Mouse (Mus musculus) cerebellum, adult 2 months (tissue): ENCODE data around the gene Wscd2. TPM values are rescaled to one million over a fixed set of nuclear protein-coding genes. Genes with fewer than 3 reads are reported as not detected.

Source experiments
- DNase-seq, 2 experiments: peaks; one replicate each; pipeline ENCODE4 v3.0.0; 2021
- H3K27ac ChIP-seq: fragments of 200-500 bp; 2 replicates; pipeline ENCODE4 v1.5.1; 2012; ENCODE audit warnings: low read length, control low read depth, inconsistent platforms; ENCODE audit not compliant: insufficient read depth
- H3K27me3 ChIP-seq: fragments of 200-500 bp; 2 replicates; pipeline ENCODE4 v1.6.1; 2012; ENCODE audit warnings: inconsistent platforms, mild to moderate bottlenecking, low read length, moderate library complexity; ENCODE audit not compliant: control insufficient read depth, insufficient read depth
- H3K4me1 ChIP-seq: fragments of 200-500 bp; 2 replicates; pipeline ENCODE4 v1.6.1; 2011; ENCODE audit warnings: low read length; ENCODE audit not compliant: control insufficient read depth, insufficient read depth
- H3K4me3 ChIP-seq: fragments of 200-500 bp; replicated peaks from 2 replicates; pipeline ENCODE3; 2011; ENCODE audit warnings: mild to moderate bottlenecking, low read depth, low read length, control low read depth; ENCODE audit not compliant: insufficient read depth
- CTCF ChIP-seq: fragments of 200-500 bp; IDR thresholded peaks from 2 replicates; pipeline ENCODE4 v1.5.1; 2011; ENCODE audit warnings: low read depth, mild to moderate bottlenecking, control low read depth, low read length, moderate library complexity, borderline replicate concordance; ENCODE audit not compliant: insufficient read depth
- POLR2A ChIP-seq: fragments of 200-500 bp; IDR thresholded peaks from 2 replicates; pipeline ENCODE4 v1.6.1; 2011; ENCODE audit warnings: low read length, control low read depth, borderline replicate concordance; ENCODE audit not compliant: insufficient read depth
- WGBS: fragments of 180-500 bp; shearing (Covaris S2); methylation state at CpG from one replicate; pipeline ENCODE4 v1.1.7; 2018; 5-methylcytosine and 5-hydroxymethylcytosine counted together
- polyA plus RNA-seq: library from polyadenylated mRNA; depleted of rRNA; stranded (reverse); fragments of >200 nt; gene quantifications from 2 replicates; pipeline ENCODE4 v1.2.3, GENCODE M21; 2012

The Wscd2 gene
- polyA plus RNA-seq, 1 experiment = 113 TPM

GRCm38 (mm10) chr5:113610490-113610889, 120.4 kb downstream of the Wscd2 start:
- no peak for DNase-seq
- Histone ChIP-seq H3K4me3 (no peak overlapping the region), H3K27ac (peak overlapping the region; percentile 57), H3K4me1 (peaks cover 48% of the 10 kb centered on the region), H3K27me3 (no peaks in the 10 kb centered on the region)
- TF ChIP-seq POLR2A = no peak
- WGBS = 39% methylated on average over 6 of the region's 6 CpGs

GRCm38 (mm10) chr5:113611131-113611530, 121.0 kb downstream of the Wscd2 start:
- Histone ChIP-seq H3K27me3 (no peaks in the 10 kb centered on the region), H3K4me1 (peaks cover 48% of the 10 kb centered on the region), H3K27ac (peak overlapping the region; percentile 57; the same call in 1 of the 2 replicates), H3K4me3 (no peak overlapping the region)
- TF ChIP-seq POLR2A = no peak
- TF ChIP-seq CTCF = no peak
- WGBS = 84% methylated on average over 6 of the region's 6 CpGs
- DNase-seq = no peak

- DNase-seq = no peak
- TF ChIP-seq POLR2A (no peak), CTCF (no peak)
- H3K27me3 ChIP-seq = no peaks in the 10 kb centered on the region
- no peak overlapping the region for H3K4me3 ChIP-seq
- no peak overlapping the region for H3K27ac ChIP-seq
- H3K4me1 ChIP-seq = peaks cover 44% of the 10 kb centered on the region
- WGBS = 79% methylated on average over 12 of the region's 12 CpGs
Measured at GRCm38 (mm10) chr5:113611771-113612233, 121.7 kb downstream of the Wscd2 start.

GRCm38 (mm10) chr5:113618716-113619115, 128.6 kb downstream of the Wscd2 start:
- H3K4me1 ChIP-seq = peaks cover 28% of the 10 kb centered on the region
- H3K4me3 ChIP-seq = no peak overlapping the region
- peak; percentile 64 to 80 for DNase-seq
- H3K27me3 ChIP-seq = no peaks in the 10 kb centered on the region
- TF ChIP-seq POLR2A (no peak), CTCF (no peak)
- H3K27ac ChIP-seq = peak overlapping the region; percentile 64; the same call in 1 of the 2 replicates
- 50% methylated on average over 4 of the region's 4 CpGs for WGBS

GRCm38 (mm10) chr5:113619151-113619550, 129.0 kb downstream of the Wscd2 start:
- Histone ChIP-seq H3K27ac (peak overlapping the region; percentile 64), H3K4me3 (no peak overlapping the region), H3K27me3 (no peaks in the 10 kb centered on the region), H3K4me1 (peaks cover 32% of the 10 kb centered on the region)
- TF ChIP-seq CTCF (no peak), POLR2A (no peak)
- DNase-seq = no peak
- whole genome bisulfite sequencing = 89% methylated on average over 1 of the region's 1 CpGs

GRCm38 (mm10) chr5:113620130-113620716, 130.1 kb downstream of the Wscd2 start:
- DNase-seq = peak; percentile 47 to 56
- TF ChIP-seq CTCF = no peak
- no peak for TF ChIP-seq POLR2A
- Histone ChIP-seq H3K27ac (no peak overlapping the region; the same call in 1 of the 2 replicates), H3K4me1 (peaks cover 42% of the 10 kb centered on the region), H3K27me3 (no peaks in the 10 kb centered on the region), H3K4me3 (no peak overlapping the region)
- WGBS = 51% methylated on average over 16 of the region's 16 CpGs

- TF ChIP-seq CTCF = no peak
- no peak for TF ChIP-seq POLR2A
- WGBS = 88% methylated on average over 7 of the region's 7 CpGs
- Histone ChIP-seq H3K27ac (no peak overlapping the region; the same call in 1 of the 2 replicates), H3K4me3 (no peak overlapping the region), H3K27me3 (no peaks in the 10 kb centered on the region), H3K4me1 (peaks cover 48% of the 10 kb centered on the region)
- no peak for DNase-seq
Measured at GRCm38 (mm10) chr5:113620999-113621398, 130.9 kb downstream of the Wscd2 start.

GRCm38 (mm10) chr5:113623052-113623451, 132.9 kb downstream of the Wscd2 start:
- Histone ChIP-seq H3K4me3 (no peak overlapping the region), H3K27ac (no peak overlapping the region), H3K4me1 (peaks cover 48% of the 10 kb centered on the region), H3K27me3 (no peaks in the 10 kb centered on the region)
- WGBS = 30% methylated on average over 2 of the region's 2 CpGs
- no peak for DNase-seq
- TF ChIP-seq POLR2A (no peak), CTCF (no peak)
